Mouse (Mus musculus): ENCODE results near the gene Fancc. TPM values are rescaled to one million over a fixed set of nuclear protein-coding genes. Genes with fewer than 3 reads are reported as not detected.

The Fancc gene
- total RNA-seq, 2 experiments from 2014 or later, result 17.1 to 18.9 TPM

- DNase-seq (ENCODE audit: low spot score in 2 of 2), result no peak
Measured at GRCm38 (mm10) chr13:63268776-63269175, 228.3 kb downstream of the Fancc start.

- no peak for DNase-seq (ENCODE audit: low spot score in 2 of 2)
Measured at GRCm38 (mm10) chr13:63268371-63268770, 228.7 kb downstream of the Fancc start.

- DNase-seq (ENCODE audit: low spot score in 2 of 2), result no peak
Measured at GRCm38 (mm10) chr13:63262168-63262957, 234.7 kb downstream of the Fancc start.

DNA sequence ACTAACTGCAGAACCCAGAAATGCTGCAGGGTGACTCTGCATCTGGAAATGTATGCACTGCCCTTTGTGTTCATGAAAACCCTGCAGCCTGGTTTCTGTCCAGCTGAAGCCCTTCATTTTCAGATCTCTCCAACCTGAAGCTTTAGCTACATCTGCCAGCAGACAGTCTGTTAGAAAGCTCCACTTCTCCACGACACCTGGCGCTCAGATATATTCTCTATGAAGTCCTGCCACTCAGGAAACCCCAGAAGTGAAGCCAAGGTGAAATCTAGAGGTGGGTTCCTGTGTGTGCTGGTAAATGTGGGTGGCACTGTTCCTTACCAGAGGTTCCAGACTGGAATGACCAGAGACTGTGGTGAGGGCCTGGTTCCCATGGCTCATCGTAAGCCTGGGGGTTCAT is 235.4 kb downstream of the Fancc start:
- DNase-seq (ENCODE audit: low spot score in 2 of 2), result no peak

GRCm38 (mm10) chr13:63260753-63261631 is 236.1 kb downstream of the Fancc start:
- no peak for DNase-seq (ENCODE audit: low spot score in 2 of 2)

DNA sequence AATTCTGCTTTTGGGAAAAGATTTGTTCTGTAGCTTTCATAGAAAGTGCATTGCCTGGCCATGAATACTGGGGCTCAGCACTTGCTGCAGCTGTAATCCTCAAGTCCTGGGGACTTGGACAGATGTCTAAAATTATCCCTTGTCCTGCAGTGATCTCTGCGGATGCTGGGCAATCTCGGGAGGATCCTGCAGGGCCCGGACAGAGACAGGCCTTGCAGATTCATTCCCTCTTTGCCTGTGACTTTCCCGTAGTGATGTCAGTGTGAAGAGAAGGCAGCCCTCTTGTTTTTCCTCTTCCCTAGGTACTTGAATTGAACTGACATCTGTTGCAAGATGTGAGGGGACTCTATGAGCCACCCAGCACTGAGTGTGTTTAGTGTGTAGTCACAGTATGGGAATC is 236.9 kb downstream of the Fancc start:
- DNase-seq (ENCODE audit: low spot score in 2 of 2), result no peak

DNA sequence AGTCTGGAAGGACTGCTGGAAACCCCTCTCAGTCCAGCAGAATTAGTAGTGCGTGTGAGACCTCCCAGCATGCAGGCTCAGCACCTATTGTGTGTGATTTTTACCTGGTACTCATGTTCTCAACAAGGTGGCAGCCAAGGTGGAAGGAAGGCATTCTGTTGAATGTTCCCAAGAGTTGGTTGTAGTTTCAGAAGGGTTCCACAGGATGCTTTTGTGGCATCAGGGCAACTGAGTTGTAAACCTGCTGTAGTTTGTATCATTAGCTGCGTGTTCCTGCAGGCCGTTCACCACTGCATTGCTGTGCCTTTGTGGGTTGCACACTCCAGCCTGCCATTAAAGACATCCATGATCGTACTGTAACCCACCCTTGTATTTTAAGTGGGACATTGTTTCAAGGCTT is 238.4 kb downstream of the Fancc start:
- DNase-seq (ENCODE audit: low spot score in 2 of 2), result no peak

GRCm38 (mm10) chr13:63258167-63258582 is 238.9 kb downstream of the Fancc start:
- DNase-seq (ENCODE audit: low spot score in 2 of 2), result no peak

DNA sequence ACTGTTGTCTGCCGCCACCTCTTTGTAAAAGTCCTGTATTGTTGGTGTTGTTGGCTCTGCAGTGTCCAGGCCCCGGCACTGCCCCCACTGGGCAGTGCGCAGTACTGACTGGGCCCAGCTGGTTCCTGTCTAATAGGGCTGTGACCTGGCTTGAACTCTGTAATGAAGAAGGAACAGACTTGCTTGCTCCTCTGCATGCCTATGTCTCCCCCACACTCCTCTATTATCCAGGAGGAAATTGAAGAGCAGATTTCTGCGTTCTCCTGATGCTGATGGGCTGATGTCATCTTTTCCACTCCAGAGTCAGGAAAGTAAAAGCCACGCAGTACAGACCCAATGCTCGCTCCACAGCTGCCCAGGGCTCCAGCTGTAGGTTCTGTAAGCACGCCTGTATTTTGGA is 240.3 kb downstream of the Fancc start:
- no peak for DNase-seq (ENCODE audit: low spot score in 2 of 2)

GRCm38 (mm10) chr13:63256146-63256545 is 240.9 kb downstream of the Fancc start:
- no peak for DNase-seq (ENCODE audit: low spot score in 2 of 2)

GRCm38 (mm10) chr13:63255519-63256011 is 241.5 kb downstream of the Fancc start:
- no peak for DNase-seq (ENCODE audit: low spot score in 2 of 2)

DNA sequence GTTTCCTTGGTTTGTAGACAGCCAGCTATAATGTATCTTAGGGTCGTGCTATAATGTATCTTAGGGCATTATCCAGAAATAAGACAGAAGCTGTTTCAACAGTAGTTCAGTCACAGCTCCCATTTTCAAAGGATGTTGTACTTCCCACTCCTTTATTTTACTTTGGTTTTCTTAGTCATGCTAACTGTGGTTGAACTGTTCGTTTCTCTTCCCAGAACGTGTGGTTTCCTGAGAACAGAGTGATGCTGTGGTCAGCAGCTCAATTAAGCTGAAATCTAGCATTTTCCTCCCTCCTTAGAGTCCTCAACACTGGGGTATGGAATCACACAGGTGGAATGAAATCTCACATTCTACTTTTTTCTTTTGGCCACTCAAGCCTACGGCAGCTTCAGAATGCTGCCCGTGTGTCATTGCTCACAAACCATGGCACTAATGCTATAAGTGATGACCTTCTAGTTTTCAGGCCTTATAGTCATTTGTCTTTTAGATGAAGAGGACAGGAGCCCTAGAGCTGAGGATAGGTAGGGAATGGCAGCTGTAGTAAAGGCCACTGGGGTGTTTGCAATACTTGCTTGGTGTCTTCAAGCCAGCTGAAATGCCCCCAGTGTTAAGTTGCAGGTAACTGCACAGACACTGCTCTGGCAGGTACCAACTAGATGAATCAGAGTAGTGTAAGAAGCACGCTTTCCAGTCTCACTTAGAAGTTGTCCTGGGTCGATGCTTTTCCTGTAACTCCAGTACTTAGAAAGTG is 243.0 kb downstream of the Fancc start:
- DNase-seq (ENCODE audit: low spot score in 2 of 2), result no peak

GRCm38 (mm10) chr13:63253147-63253546 is 243.9 kb downstream of the Fancc start:
- no peak for DNase-seq (ENCODE audit: low spot score in 2 of 2)

- DNase-seq (ENCODE audit: low spot score in 2 of 2), result no peak
Measured at GRCm38 (mm10) chr13:63252295-63253010, 244.6 kb downstream of the Fancc start.

- DNase-seq (ENCODE audit: low spot score in 2 of 2), result no peak
Measured at GRCm38 (mm10) chr13:63251118-63251889, 245.8 kb downstream of the Fancc start.

GRCm38 (mm10) chr13:63250441-63250980 is 246.6 kb downstream of the Fancc start:
- no peak for DNase-seq (ENCODE audit: low spot score in 2 of 2)

DNA sequence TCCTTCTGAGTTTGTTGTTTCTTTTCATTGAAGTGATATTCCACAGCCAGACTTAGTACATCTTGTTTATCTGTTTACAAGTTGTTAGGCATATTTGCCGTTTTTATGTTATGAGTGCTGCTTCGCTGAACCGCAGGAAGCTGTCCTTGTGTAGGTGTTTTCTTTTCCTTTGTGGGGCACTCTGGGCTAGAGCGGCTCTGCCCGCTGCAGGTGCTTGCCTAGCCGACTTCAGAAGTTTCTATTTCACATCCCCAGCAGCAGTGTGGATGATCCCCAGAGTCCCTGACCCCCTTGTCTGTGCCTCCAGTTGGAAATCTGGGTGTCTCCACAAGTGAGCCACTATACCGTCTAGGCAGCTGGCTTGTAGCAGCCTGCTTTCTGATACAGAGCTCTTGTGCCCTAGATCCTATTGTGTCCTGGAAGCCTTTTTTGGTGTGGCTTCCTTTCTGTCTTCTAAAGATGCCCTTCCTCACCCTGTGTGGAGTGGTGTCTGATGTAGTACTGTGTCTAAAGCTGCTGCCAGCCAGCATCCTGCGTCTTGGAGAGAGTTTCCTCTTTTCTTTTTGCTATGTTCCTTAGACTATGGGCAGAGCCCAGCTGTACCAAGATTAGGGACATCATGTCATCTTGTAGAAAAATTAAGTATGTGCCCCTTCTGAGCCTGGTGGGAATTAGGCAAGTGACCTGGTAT is 247.2 kb downstream of the Fancc start:
- no peak for DNase-seq (ENCODE audit: low spot score in 2 of 2)

DNA sequence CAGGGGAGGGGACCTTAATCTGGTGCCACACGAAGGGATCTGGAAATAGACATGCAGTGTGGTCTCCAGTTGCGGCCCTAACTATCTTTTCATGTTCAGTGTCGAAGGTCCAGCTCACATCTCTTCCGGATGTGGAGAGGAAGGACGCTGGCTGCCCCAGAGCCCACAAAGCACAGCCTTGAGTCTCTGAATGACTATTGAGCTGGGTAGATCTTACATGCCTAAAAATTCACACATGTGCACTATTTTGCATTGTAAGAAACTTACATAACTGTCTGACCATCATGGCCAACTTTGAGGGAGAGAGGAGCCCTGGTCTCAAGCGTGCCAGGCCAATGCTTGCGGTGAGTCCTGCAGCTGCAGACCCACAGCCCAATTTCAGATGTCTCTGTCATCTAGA is 247.9 kb downstream of the Fancc start:
- DNase-seq (ENCODE audit: low spot score in 2 of 2), result no peak

- DNase-seq (ENCODE audit: low spot score in 2 of 2), result no peak
Measured at GRCm38 (mm10) chr13:63248318-63248717, 248.8 kb downstream of the Fancc start.
